Mouse (Mus musculus) olfactory bulb, adult 2 months (tissue): Measurements from ENCODE around the gene Uso1.

ENCODE experiments used
- CTCF ChIP-seq: fragments of 200-500 bp; IDR thresholded peaks from 2 replicates; pipeline ENCODE4 v1.5.1; 2012; ENCODE audit warnings: low read depth, mild to moderate bottlenecking, low read length, moderate library complexity; ENCODE audit not compliant: insufficient read depth
- POLR2A ChIP-seq: fragments of 200-500 bp; IDR thresholded peaks from 2 replicates; pipeline ENCODE4 v1.6.1; 2012; ENCODE audit warnings: mild to moderate bottlenecking, low read depth, low read length, moderate library complexity; ENCODE audit not compliant: insufficient read depth

GRCm38 (mm10) chr5:92212231-92212630 lies 74.5 kb downstream of the Uso1 start:
- TF ChIP-seq CTCF (no peak), POLR2A (no peak)
